Mouse (Mus musculus) intestine, postnatal 0 days (tissue): ENCODE data around the gene Coro2b. TPM values are rescaled to one million over a fixed set of nuclear protein-coding genes. Genes with fewer than 3 reads are reported as not detected.
A peak's percentile ranks its signal among the peaks of the same experiment; 100 is the strongest.

Experiments used
- ATAC-seq: fragments of 200-750 bp; cut with Nextera tagmentation; 2 replicates; pipeline ENCODE4 v1.8.0; 2017; ENCODE audit warnings: mild to moderate bottlenecking, moderate TSS enrichment, moderate library complexity
- H3K27ac ChIP-seq: fragments of 300-500 bp; sonication (generic); 2 replicates; pipeline ENCODE4 v1.5.1; 2014; ENCODE audit warnings: mild to moderate bottlenecking, low read depth, low read length, moderate library complexity
- H3K27me3 ChIP-seq: fragments of 300-500 bp; sonication (generic); replicated peaks from 2 replicates; pipeline ENCODE4 v1.6.1; 2014; ENCODE audit warnings: low read length, mixed read lengths; ENCODE audit not compliant: control insufficient read depth, insufficient read depth
- H3K36me3 ChIP-seq: fragments of 300-500 bp; sonication (generic); 2 replicates; pipeline ENCODE4 v1.6.1; 2014; ENCODE audit warnings: mild to moderate bottlenecking, moderate library complexity; ENCODE audit not compliant: control insufficient read depth, insufficient read depth
- H3K4me1 ChIP-seq: fragments of 300-500 bp; sonication (generic); replicated peaks from 2 replicates; pipeline ENCODE4 v1.6.1; 2014; ENCODE audit warnings: antibody characterized with exemption, low read length, mixed read lengths; ENCODE audit not compliant: control insufficient read depth, insufficient read depth
- H3K4me2 ChIP-seq: fragments of 300-500 bp; sonication (generic); replicated peaks from 2 replicates; pipeline ENCODE4 v1.6.1; 2014; ENCODE audit warnings: low read depth, mild to moderate bottlenecking, moderate library complexity
- H3K4me3 ChIP-seq: fragments of 300-500 bp; sonication (generic); 2 replicates; pipeline ENCODE4 v1.5.1; 2014; ENCODE audit warnings: low read depth, low read length
- H3K9ac ChIP-seq: fragments of 300-500 bp; sonication (generic); 2 replicates; pipeline ENCODE4 v1.6.1; 2014; ENCODE audit warnings: mild to moderate bottlenecking, low read depth, low read length
- H3K9me3 ChIP-seq: fragments of 300-500 bp; sonication (generic); 2 replicates; pipeline ENCODE4 v1.6.1; 2016; ENCODE audit warnings: mixed run types; ENCODE audit not compliant: control insufficient read depth
- CTCF ChIP-seq: sonication (generic); IDR thresholded peaks from 2 replicates; pipeline ENCODE4 v1.5.1; 2016; ENCODE audit warnings: low read depth, mild to moderate bottlenecking, control low read depth, antibody characterized with exemption, moderate library complexity
- WGBS: fragments of 180-500 bp; shearing (Covaris S2); extraction: QIAGEN DNeasy Blood & Tissue Kit; methylation state at CpG from one replicate; pipeline ENCODE4 v1.1.7; 2014; 5-methylcytosine and 5-hydroxymethylcytosine counted together
- polyA plus RNA-seq: library from polyadenylated mRNA; unstranded; fragments of >200 nt; fragmentation: Nextera tagmentation; extraction: Ambion mirVana; gene quantifications from 2 replicates; pipeline ENCODE4 v1.2.1, GENCODE M21; 2015

The Coro2b gene
- polyA plus RNA-seq, 1 experiment from 2014 or later: 2.9 TPM

DNA sequence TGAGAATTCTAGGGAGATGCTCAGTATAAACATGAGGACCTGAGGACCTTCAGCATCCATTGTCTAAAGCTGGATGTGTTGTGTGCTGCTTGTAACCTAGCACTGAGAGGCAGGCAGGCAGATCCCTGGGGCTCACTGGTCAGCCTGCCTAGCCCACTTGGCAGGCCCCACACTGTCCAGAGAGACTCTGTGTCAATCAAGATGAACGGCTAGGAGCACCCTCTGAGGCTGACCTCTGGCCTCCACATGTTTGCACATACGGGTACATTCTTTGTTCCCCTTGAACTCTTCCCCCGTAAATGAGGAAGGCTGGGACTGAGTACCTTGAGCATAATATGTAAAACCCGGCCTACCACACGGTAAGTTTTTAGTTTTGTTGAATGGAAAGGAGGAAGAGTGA lies 156.5 kb downstream of the Coro2b start:
- no peak overlapping the region for H3K9ac ChIP-seq
- peaks cover 22% of the 10 kb centered on the region for H3K36me3 ChIP-seq
- no peak overlapping the region for H3K4me2 ChIP-seq
- H3K4me1 ChIP-seq: no peaks in the 10 kb centered on the region
- no peak for TF ChIP-seq CTCF
- ATAC-seq: no peak
- no peaks in the 10 kb centered on the region for H3K27me3 ChIP-seq
- WGBS: 56% methylated on average over 5 of the region's 5 CpGs
- H3K4me3 ChIP-seq: no peak overlapping the region
- H3K27ac ChIP-seq: no peak overlapping the region
- H3K9me3 ChIP-seq: no peaks in the 10 kb centered on the region

DNA sequence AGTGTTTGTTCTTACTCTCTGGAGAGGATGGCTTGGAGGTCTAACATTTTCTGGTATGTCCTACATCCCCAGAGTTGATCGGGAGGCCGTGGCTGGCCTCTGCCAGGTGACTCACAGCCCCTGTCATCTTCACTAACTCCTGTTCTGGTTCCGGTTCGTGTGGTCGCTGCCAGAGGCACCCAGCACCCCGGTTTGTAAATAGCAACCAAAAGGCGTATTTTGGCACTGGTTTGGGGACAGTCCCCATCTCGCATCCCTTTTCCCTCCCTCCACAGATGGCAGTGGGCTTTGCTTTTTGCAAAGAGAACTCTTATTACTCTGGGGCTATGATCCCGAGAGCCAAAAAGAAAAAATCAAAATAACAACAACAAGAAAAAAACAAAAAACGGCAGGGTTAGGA lies 158.9 kb downstream of the Coro2b start:
- 93% methylated on average over 10 of the region's 10 CpGs for WGBS
- TF ChIP-seq CTCF: no peak
- no peaks in the 10 kb centered on the region for H3K27me3 ChIP-seq

DNA sequence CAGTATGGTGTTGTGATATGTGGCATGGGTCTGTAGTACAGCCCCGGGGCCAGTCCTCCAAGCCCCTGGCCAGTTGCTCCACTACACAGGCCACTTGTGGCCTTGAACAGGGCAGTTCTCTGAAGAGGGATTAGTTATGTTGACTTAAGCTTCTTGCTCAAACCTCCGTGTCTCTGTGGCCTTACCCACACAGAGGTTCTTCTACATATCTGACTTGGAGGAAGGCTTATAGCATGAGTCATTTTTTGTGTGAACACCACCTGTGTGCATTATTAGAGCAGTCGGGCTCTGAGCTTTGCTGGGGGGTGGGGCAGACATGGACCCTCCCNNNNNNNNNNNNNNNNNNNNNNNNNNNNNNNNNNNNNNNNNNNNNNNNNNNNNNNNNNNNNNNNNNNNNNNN lies 162.6 kb downstream of the Coro2b start:
- no peaks in the 10 kb centered on the region for H3K27me3 ChIP-seq
- WGBS: 27% methylated on average over 3 of the region's 3 CpGs
- H3K36me3 ChIP-seq: peaks cover 23% of the 10 kb centered on the region
- H3K4me2 ChIP-seq: peak overlapping the region; percentile 56
- H3K27ac ChIP-seq: peak overlapping the region; percentile 54; the same call in 1 of the 2 replicates
- no peak overlapping the region for H3K4me3 ChIP-seq
- H3K4me1 ChIP-seq: 0 out of 2 replicates have a peak, but pooled peaks cover 4% of the 10 kb centered on the region
- TF ChIP-seq CTCF: no peak
- peak; percentile 54 for ATAC-seq
- no peaks in the 10 kb centered on the region for H3K9me3 ChIP-seq
- no peak overlapping the region for H3K9ac ChIP-seq

More for the DNA sequence above, 158.9 kb downstream of the Coro2b start:
- Histone ChIP-seq H3K4me2 (no peak overlapping the region), H3K36me3 (peaks cover 22% of the 10 kb centered on the region), H3K9ac (no peak overlapping the region), H3K4me3 (no peak overlapping the region), H3K4me1 (no peaks in the 10 kb centered on the region), H3K27ac (no peak overlapping the region), H3K9me3 (no peaks in the 10 kb centered on the region)
- no peak for ATAC-seq

DNA sequence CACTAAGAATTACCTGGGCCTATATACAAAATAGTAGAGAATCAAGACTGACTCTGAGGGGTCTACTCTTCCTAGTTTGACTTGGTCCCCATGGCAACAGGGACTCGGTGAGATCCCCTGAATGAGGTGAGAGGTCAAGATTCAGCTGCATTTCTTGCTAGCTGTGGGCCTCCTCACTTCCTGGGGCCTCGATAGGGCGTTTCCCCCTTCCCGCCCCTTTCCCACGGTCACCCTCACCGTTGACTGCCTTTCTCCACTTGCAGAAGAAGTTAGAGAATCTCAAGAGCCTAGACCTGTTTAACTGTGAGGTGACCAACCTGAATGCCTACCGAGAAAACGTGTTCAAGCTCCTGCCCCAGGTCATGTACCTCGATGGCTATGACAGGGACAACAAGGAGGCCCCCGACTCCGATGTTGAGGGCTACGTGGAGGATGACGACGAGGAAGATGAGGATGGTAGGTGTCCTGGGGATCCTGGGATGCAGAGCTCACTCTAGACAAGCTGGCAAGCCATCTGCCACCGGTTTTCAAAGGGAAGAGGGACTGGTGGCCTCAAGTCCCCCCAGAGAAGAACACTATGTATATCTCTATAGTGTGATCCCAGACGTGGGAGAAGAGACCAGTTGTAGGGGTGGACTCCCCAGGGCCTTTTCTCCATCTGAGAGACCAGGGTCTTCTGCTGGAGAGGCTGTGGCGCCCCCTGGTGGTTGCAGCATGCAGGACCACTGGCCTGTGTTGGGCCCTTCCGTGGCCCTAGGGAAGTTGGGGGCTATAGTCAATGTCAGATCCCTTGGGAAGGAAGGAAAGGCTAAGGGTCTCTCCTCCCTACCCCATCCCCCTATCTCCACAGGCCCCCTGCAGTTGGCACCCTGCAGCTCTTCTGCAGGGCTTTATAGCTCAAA lies 163.4 kb downstream of the Coro2b start:
- H3K4me1 ChIP-seq: 0 out of 2 replicates have a peak, but pooled peaks cover 8% of the 10 kb centered on the region
- no peak overlapping the region for H3K9ac ChIP-seq
- peaks cover 23% of the 10 kb centered on the region for H3K36me3 ChIP-seq
- H3K27ac ChIP-seq: peak overlapping the region; percentile 3; the same call in 1 of the 2 replicates
- H3K4me2 ChIP-seq: peak overlapping the region; percentile 18; the same call in 1 of the 2 replicates
- H3K4me3 ChIP-seq: no peak overlapping the region
- peak; percentile 90 for TF ChIP-seq CTCF
- no peaks in the 10 kb centered on the region for H3K9me3 ChIP-seq
- WGBS: 50% methylated on average over 18 of the region's 18 CpGs
- ATAC-seq: 0 out of 2 replicates have a peak, but pooled peaks have one; percentile 6
- H3K27me3 ChIP-seq: no peaks in the 10 kb centered on the region

DNA sequence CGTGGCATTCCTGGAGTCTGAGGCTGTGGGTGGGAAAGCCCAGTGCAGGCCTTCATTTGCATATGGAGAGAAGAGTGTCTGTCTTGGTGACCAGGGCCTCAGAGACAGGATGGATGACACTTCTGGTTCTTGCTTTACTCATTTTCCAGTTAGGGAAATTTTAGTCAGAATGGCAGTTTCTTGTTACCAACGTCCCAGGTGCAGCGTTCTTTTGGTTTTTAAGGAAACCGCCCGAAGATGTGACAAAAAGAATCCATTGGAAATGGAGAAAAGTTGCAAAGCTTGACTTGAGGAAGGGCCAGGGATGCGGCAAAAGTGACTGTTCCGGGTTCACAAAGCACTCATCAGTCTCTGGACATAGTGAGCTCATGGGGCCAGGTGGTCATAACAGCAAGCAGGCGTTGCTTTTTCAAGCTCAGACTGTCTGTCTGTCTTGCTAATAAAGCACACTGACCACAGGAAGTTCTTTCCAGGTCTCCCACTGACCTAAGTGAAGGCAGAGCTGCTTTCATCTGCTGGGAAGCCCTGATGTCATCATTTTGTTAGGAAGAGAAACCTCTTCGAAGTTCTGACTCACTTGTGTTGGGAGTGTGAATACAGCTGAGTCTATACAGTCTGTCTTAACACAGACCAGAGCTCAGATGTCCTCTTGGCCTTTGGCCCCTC lies 164.2 kb downstream of the Coro2b start:
- peak overlapping the region; percentile 17 for H3K27ac ChIP-seq
- H3K27me3 ChIP-seq: no peaks in the 10 kb centered on the region

More for the DNA sequence above, 164.2 kb downstream of the Coro2b start:
- no peak for TF ChIP-seq CTCF
- 76% methylated on average over 9 of the region's 9 CpGs for WGBS
- H3K4me2 ChIP-seq: no peak overlapping the region
- 0 out of 2 replicates have a peak, but pooled peaks cover 12% of the 10 kb centered on the region for H3K4me1 ChIP-seq
- no peak overlapping the region for H3K9ac ChIP-seq
- no peak overlapping the region for H3K4me3 ChIP-seq
- peaks cover 23% of the 10 kb centered on the region for H3K36me3 ChIP-seq
- ATAC-seq: no peak
- H3K9me3 ChIP-seq: no peaks in the 10 kb centered on the region
